Mouse (Mus musculus) erythroblast, embryonic 14.5 days (primary cell): ENCODE data around the gene Qprt.

Source experiments
- GATA1 ChIP-seq: IDR thresholded peaks from 2 replicates; pipeline ENCODE4 v1.6.1; 2012; ENCODE audit warnings: low read length, inconsistent platforms, mixed read lengths
- TAL1 ChIP-seq: IDR thresholded peaks from 3 replicates; pipeline ENCODE4 v1.6.1; 2012; ENCODE audit warnings: low read length, inconsistent platforms, mixed read lengths

GRCm38 (mm10) chr7:127142214-127142613, 20.2 kb upstream of the Qprt start:
- TF ChIP-seq GATA1 = no peak
- TF ChIP-seq TAL1 = no peak
